Mouse (Mus musculus) layer of hippocampus, adult 9-10 months (tissue): ENCODE data around the gene Sord.

Source experiments
- DNase-seq: peaks from one replicate; pipeline ENCODE4 v3.0.0; 2022; ENCODE audit warnings: low spot score

Gene Sord

DNA sequence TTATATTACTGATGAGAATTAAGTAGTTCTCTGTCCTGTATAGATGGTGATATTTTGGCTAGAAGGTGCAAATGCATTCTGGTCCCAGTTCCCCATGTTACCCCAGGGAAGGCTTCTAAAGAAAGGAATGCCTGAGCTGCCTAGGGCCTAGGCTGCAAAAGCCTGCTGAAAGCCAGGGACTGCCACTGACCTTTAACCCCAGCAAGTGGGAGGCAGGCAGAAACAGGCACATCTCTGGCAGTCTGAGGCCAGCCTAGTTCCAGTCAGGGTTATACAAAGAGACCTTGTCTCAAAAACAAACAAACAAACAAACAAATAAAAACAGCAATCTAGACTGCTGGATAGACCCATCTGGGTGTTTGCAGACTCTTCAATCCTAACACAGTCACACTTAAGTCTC is 6.2 kb downstream of the Sord start:
- DNase-seq: no peak

DNA sequence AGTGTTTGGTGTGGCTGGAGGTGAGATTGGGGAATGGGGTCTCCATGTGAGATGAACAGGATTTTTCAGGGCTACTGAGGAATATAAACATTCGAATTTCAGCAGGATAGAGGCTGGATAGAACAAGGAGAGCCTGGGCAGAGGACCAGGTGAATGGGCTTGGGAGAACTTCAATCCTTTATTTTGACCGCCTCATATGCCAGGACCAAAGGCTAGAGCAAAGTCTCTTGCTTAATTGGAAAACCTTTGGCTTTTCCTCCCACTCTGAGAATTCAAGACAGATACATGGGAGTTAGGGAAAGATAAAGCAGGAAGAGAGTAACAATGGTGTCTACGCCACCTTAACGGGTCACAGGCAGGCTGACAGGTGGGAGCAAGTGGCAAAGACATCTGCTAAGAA is 6.7 kb downstream of the Sord start:
- DNase-seq: no peak

DNA sequence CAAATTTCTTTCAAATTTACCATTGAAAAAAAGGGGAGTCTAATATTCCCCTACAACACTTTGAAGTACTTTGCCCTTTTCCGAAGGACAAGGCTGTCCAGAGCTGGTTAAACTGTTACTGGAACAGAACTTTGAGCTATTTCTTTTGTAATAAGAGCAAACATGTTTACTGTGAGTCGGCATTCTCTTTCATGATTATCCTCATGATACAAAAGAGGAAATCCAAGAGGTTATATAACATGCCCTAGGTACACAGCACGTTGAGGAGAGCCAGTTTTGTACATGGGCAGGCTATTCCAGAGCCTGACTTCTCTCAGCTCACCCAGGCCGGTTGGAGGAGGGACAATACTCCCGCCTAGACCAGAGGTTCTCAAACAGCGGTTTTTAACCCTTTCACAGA is 7.4 kb downstream of the Sord start:
- DNase-seq: no peak

DNA sequence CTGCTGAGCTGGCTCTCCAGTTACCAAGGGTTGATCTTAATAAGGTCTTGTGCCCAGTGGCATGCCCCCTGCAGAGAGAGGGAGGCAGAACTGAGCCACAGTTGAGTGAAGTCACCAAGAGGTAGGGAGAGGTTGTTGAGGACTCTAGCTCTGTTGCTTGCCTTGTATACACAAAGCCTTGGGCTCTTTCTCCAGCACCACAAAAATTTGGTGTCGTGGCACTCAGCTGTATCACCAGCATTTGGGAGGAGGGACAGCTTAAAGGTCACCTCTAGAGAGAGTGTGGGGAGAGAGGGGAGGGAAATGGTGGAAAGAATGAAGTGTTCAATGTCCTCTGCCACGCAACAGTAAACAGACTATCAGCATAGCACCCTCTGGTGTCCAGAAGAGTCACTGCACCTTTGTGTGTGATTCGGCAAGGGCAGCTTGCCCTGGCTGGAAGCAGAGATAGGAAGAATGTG is 9.2 kb downstream of the Sord start:
- peak; percentile 76 for DNase-seq

DNA sequence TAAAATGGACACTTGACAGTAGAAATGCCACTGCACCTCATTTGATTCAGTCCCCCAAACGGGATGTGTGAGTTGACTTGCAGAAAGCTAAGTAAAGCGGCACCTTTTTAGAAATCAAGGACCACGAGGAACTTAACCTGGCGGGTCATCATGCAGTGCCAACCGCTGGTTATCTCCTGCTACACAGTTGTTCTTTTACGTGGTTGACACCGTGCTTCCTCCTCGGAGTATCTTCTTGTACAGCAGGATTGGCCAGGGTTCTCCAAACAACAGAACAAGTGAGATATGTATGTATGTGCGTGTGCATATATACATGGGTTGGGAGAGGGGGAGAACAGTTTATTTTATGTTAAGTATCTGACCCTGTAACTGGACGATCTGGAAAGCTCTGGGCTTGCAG is 13.2 kb downstream of the Sord start:
- no peak for DNase-seq

DNA sequence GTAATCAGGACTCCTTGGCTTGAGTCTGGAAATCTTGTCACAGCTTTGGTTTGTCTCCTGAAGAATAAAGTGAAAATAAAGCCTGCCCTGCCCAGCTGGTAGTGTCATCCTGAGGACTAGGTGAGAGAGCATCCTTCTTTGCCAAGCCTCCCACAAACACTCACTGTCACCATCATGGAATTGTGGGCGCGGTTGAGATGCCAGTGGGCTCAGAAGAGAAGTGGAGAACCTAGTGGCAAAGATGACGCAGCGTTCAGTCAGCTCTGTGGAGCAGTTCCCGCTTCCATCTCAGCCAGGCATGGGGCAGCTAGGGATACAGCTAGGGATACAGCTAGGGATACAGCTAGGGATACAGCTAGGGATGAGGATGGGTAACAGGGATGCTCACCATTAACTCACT is 21.4 kb downstream of the Sord start:
- no peak for DNase-seq

DNA sequence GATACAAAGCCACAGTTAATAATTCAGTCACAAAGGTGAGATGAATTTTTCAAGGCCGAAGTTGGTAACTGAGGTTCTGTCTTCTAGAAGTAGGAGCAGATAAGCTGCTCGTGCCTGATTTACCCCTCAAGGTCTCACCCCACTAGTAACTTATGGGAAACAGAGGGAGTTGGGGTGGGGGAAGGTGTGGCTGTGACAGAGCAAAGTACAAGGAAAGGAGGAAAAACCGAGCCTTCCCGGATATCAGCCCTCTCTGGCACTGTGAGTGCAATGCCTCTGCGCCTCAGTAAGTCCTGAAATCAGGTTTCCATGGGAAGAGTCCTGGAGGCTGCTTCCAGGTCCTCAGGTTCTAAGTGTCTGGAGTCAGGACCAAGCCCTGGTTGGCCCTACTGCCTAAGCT is 26.2 kb downstream of the Sord start:
- no peak for DNase-seq

DNA sequence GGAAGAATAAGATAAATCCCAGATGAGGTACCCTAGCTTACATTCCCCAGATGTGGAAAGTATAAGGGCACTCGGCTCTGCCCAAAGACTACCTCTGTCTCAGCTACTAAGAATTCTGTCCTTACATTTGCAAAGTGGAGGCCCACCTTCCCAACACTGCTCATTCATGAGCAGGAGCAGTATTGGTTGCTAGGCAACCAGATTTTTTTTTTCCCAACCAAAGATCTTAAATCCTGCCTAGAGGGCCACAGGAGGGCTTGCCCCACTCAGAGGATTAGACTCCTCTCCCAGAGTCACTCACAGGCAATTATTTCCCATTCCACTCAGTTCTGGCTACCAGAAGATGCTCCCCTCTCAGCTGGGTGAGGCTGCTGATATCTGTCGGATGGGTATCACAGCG is 30.1 kb downstream of the Sord start:
- DNase-seq: no peak

DNA sequence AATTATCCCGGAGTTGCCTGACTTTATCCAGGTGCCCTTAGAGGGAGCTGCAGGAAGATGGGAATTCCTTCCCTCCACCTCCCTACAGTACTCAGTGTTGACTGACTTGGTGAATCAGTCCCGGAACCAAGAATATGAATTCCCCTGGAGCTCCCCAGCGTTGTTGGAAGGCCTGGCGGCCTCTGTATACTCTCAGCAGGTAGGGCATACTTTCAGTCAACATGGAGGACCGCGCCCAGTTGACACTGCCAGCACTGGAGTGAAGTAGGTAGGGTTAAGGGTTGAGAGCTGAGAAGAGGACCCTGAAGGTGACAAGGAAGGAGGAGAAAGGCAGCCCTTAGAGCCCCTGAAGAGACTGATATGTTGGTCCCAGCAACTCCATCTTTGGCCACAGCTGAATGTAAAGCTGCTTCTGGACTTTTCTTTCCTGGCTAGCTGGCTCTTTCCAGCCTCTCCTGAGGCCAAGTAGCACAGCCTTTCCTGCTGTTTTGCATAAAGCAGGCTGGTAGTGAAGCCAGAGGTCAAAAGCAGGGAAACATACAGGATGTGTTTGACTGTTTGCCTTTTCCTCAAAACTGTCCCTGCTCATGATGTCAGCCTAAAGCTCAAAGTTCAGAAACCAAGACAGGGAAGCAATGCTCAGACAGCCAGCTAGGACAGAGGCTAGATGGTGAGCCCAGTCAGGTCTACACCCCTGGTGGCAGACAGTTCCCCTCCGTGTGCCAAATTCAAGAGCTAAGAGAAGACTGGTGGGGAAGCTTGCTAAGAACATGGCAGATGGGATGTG is 32.1 kb downstream of the Sord start:
- DNase-seq: no peak

DNA sequence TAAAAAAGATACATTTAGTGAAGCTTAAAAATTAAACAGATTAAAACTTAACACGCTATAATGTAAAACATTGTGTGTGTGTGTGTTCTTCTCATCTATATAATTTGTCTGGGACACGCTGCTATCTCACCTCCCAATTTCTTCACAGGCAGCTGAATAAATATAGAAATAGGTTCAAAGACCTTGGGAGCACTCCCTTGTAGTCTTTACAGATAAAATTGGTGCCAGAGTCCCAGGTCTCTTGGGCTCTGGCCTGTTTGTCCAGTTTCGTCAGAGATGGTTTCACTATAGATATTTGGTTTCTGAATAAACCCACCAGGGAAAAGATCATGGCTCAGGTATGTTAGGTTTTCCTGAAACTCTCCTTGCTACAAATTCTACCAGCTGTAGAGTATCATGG is 44.2 kb downstream of the Sord start:
- DNase-seq: no peak

DNA sequence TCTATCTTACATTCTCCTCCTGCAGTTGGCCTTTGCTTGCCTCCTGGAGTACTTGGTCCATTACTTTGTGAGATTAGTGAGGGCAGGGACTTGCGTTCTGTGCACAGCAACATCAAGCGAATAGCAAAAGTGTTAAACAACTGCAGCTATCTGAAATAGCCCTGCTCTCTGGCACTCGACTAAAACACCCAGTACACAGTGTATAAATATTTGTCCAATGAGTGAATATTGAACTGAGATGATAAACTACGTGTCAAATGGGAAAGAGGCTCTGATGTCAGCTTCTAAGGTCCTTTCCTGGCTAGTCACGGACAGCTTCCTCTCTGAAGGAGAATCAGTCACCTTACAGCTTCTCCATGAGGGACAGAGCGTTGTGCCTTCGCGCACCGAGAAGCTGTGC is 49.5 kb downstream of the Sord start:
- DNase-seq: no peak

DNA sequence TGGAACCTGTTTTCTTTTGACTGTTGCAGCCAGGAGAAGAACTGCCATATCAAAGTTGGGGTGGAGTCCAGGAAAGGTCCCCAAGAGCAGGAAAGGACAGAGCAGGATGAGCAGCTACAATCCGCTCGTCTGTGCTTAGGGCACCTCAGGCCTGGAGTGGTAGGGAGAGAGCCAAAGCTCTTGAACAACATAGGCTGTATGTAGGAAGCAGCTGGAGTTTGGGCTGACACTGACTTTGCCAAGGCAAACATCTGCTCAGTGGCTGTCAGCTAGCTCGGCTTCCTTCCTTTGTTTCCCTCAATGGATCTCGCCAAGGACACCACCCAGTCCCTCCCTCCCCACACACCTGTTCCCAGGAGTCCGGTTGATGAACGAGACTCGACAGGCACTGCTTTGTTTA is 51.6 kb downstream of the Sord start:
- no peak for DNase-seq

DNA sequence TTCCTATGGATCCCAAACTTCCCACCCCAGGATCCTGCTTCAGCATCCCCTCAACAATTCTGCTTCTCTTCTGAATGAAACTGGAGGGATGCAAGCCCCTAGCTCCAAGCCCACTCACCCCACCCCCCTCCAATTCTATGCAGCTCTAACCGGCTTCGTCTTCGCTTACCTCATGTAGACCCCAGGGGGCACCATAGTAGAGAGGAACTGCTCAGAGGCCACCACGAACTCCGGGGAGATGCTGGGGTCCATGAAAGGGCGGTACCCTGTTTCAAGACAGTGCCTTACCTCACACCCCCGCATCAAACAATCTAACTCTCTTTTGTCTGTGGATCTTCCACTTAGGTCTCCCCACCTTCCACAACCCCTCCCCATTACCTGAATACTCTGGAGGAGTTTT is 60.4 kb downstream of the Sord start:
- no peak for DNase-seq

DNA sequence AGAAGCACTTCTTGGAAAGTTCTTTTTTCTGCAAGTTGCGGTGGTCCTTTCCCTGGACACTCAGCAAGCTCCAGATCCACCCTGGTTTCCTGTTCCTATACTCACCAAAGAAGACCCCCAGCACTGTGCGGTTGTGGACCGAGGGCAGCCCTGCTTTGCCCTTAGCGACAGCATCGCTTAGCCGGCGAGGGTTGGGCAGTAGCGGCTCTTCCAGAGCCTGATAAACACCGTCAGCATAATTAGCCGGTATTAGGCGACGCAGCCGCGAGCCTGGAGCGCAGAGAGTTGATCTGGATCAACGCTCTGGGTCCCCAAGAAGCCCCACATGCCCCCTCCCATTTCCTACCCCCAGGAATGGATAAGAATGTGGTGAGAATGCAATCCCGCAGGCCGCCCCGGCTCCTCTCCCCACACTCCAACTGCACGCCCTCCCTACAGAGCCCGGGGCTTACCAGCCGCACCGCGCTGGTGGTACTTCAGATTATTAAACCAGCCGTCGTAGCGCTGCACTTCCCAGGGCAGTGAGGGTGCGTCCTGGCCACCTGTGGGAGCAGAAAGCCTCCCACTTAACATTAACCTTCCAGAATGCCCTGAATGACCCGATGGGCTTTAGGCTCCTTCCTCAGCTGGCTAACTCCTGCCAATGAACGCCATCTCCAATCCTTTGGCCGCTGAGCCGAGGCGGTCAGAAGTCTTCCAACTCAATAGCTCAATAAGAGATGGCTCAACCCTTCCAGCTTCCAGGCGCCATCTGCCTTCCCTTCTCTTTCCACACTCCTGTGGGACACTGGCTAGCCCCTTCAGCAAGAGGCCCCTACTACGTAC is 62.9 kb downstream of the Sord start:
- no peak for DNase-seq

DNA sequence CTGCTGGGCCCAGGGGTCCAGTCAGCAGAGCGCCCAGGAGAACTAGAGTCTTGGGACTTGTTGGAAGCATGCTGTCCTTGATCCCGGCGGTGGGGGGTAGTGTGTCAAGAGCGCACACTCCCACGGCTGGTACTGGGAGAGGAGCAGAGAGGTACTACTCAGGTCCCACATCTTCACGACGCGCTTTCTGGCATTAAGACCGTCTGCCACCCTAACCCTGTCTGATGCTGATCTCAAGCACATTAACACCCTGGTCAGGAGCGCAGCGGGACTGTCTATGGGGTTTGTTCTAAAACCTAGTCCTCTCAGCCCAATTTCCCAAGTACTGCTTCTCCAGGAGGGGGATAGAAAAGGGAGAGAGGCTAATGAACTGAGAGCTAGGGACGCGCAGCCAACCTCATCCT is 63.5 kb downstream of the Sord start, which contains the start of gene Duox2:
Gene Duox2 (minus strand): TSS at position 354 of the 404 bp plus-strand sequence.
- DNase-seq: no peak

DNA sequence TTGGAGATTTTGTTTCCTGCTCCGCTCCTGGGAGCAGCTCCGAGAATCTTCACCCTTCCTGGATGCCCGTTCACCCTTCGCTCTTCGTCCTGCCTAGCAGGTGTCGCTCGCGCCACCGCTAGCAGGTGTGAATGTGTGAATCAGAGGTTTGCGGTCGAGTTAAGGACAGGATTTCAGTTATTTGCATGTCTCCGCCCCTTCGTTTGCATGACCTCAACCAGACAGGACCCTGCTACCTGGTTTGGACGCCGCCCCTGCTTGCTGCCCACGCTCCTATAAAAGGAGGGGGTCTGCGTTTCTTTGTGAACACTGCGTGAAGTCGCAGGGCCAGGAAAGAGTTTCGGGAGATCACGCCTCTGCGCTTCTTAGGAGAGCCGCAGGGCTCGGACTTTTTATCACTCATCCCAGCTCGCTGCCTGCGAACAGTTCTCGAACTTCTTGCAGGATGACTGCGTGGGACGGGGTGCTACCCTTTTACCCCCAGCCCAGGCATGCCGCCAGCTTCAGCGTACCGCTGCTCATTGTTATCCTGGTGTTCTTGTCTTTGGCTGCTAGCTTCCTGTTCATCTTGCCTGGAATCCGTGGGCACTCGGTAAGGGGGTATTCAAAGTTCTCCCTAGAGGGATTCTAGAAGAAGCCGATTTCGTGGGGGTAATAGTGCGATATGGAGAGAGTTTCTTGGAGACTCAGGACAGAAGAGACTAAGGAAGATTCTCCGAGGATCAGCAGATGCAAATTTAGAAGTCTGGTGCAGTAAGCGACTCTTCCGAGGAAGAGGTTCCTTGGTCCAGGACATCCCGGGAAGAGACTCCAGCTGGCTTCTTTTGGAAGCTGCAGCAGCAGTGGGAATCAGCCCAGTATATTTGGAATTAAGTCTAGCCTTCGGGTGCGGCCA is 64.3 kb downstream of the Sord start, which contains the start of gene Duoxa2:
Gene Duoxa2 (plus strand): TSS at position 305 of the 895 bp plus-strand sequence.
- no peak for DNase-seq

DNA sequence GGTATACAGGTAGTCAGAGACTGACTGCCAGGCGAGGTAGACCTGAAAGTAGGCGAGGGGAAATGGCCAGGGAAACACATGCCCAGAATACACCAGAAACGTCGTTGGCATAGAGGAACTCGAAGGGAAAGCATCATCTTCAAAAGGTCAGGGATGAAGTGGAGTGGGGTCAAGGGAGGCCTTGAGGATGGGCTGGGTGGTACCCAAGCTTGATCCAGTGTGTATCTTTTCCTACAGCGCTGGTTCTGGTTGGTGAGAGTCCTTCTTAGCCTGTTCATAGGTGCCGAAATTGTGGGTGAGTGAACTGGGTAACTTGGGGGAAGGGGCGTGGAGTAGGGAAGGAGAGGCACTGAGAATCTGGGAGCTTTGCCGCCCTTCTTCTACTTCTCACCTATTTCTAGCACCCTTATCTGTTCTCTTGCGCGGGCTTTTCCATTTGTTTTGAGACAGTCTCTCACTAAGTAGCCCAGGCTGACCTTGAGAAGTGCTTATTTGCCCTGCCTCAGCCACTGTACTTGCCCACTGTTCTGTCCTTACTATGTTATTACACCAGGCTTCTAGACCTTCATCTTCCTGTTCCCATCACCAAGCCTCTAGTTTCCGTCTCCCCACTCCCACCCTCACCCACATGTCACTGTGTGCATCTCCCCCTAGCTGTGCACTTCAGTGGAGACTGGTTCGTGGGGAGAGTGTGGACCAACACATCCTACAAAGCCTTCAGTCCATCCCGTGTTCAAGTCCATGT is 65.5 kb downstream of the Sord start:
- DNase-seq: no peak

DNA sequence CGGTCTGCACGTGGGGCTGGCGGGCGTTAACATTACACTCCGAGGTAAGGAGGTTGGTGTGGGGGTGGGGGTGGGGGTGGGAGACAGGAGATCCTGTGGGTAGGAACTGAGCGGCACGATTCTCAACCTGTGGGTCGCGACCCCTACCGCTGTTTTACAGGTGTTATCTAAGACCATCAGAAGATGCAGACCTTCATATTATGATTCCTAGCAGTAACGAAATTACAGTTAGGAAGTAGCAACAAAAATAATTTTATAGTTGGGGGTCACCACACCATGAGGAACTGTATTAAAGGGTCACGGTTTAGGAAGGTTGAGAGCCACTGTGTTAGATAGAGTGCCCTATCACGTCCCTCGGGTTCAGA is 66.1 kb downstream of the Sord start:
- DNase-seq: no peak

DNA sequence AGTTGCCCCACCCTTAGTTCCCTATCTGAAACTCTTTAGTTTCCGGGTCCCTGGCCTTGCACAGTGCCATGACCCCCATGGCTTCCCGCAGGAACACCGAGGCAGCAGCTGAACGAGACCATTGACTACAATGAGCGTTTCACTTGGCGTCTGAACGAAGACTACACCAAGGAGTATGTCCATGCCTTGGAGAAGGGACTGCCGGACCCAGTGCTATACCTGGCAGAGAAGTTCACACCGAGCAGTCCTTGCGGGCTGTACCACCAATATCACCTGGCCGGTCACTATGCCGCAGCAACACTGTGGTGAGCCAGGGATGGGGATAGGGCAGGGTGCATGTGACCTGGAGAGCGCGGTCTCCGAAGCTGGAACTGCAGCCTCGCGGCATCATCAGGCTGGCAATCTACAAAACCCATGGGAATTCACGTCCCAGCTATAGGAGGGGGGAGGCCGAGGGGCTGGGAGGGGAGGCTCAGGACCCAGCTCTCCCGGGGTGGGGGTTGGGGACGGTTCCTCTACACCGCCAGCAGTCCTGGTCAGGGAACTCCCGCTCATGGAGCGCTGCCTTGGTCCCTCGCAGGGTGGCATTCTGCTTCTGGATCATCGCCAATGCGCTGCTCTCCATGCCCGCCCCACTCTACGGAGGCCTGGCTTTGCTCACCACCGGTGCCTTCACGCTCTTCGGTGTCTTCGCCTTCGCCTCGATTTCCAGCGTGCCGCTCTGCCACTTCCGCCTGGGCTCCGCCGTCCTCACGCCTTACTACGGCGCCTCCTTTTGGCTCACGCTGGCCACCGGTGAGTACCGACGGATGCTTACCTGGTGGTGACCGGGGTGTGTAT is 66.8 kb downstream of the Sord start:
- no peak for DNase-seq

DNA sequence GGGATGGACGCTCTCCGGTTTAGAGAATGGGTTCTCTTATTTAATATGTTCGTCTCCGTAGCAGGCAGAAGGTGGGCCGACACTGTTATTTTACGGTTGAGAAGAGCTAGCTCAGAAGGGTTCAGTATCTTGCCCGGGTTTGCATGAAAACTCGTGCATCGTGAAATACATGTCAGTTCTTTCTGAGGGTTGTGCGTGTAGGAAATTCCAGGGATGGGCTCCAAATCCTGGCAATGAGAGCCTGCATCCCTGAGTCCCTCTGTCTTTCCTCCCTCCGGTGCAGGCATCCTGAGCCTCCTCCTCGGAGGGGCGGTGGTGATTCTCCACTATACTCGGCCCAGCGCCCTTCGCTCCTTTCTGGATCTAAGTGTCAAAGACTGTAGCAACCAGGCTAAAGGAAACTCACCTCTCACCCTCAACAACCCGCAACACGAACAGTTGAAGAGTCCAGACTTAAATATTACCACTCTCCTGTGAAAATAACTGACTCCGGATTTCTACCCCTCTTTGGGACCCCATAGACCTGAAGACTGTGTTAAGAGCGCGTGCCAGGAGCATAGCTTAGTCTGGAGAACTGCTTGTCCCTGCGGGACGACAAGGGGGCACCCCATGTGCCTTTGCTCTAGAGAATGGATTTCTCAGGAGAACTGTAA is 67.5 kb downstream of the Sord start:
- DNase-seq: no peak
